Mouse (Mus musculus): Measurements from ENCODE around the gene Nell2.

Nell2 gene

GRCm38 (mm10) chr15:95070881-95071280 lies 457.5 kb downstream of the Nell2 start:
- DNase-seq: no peak

- DNase-seq: no peak
Measured at GRCm38 (mm10) chr15:95068799-95069198, 459.6 kb downstream of the Nell2 start.

GRCm38 (mm10) chr15:95068023-95068422 lies 460.3 kb downstream of the Nell2 start:
- DNase-seq: no peak

GRCm38 (mm10) chr15:95055081-95055650 lies 473.2 kb downstream of the Nell2 start:
- DNase-seq: no peak

GRCm38 (mm10) chr15:95049171-95049729 lies 479.1 kb downstream of the Nell2 start:
- no peak for DNase-seq

- no peak for DNase-seq
Measured at GRCm38 (mm10) chr15:95047486-95047885, 480.9 kb downstream of the Nell2 start.

- DNase-seq: no peak
Measured at GRCm38 (mm10) chr15:95044011-95044410, 484.3 kb downstream of the Nell2 start.

GRCm38 (mm10) chr15:95042437-95042836 lies 485.9 kb downstream of the Nell2 start:
- DNase-seq: no peak

- DNase-seq: no peak
Measured at GRCm38 (mm10) chr15:95029487-95029875, 498.9 kb downstream of the Nell2 start.

- no peak for DNase-seq
Measured at GRCm38 (mm10) chr15:95028862-95029486, 499.4 kb downstream of the Nell2 start.

Data from lung, adult 18-20 months (tissue).